Mouse (Mus musculus) liver, adult 2 months (tissue): Measurements from ENCODE around the gene Tbl3. TPM values are rescaled to one million over a fixed set of nuclear protein-coding genes. Genes with fewer than 3 reads are reported as not detected.

ENCODE experiments used
- DNase-seq: peaks from one replicate; pipeline ENCODE4 v3.0.0-alpha.2; 2011; ENCODE audit warnings: low read depth, low spot score; ENCODE audit errors: extremely low read depth
- H3K27ac ChIP-seq: fragments of 200-500 bp; replicated peaks from 2 replicates; pipeline ENCODE4 v1.5.1; 2012; ENCODE audit warnings: low read depth, mild to moderate bottlenecking, control low read depth, inconsistent platforms, low read length; ENCODE audit not compliant: insufficient read depth
- H3K27me3 ChIP-seq: fragments of 200-500 bp; 2 replicates; pipeline ENCODE4 v1.6.1; 2012; ENCODE audit warnings: mild to moderate bottlenecking, moderate library complexity, low read length, inconsistent platforms; ENCODE audit not compliant: control insufficient read depth, insufficient read depth
- H3K36me3 ChIP-seq: fragments of 200-500 bp; 2 replicates; pipeline ENCODE4 v1.6.1; 2012; ENCODE audit warnings: low read length, inconsistent platforms; ENCODE audit not compliant: control insufficient read depth, insufficient read depth
- H3K4me1 ChIP-seq: fragments of 200-500 bp; 2 replicates; pipeline ENCODE4 v1.6.1; 2011; ENCODE audit warnings: low read length; ENCODE audit not compliant: control insufficient read depth, insufficient read depth
- H3K4me3 ChIP-seq: fragments of 200-500 bp; 2 replicates; pipeline ENCODE4 v1.5.1; 2011; ENCODE audit warnings: low read depth, mild to moderate bottlenecking, control low read depth, low read length, moderate library complexity; ENCODE audit not compliant: insufficient read depth
- H3K79me2 ChIP-seq: fragments of 200-500 bp; 2 replicates; pipeline ENCODE4 v1.6.1; 2012; ENCODE audit warnings: inconsistent platforms, mild to moderate bottlenecking, low read length, moderate library complexity; ENCODE audit not compliant: control insufficient read depth, insufficient read depth
- H3K9ac ChIP-seq: fragments of 200-500 bp; 2 replicates; pipeline ENCODE4 v1.6.1; 2012; ENCODE audit warnings: low read depth, mild to moderate bottlenecking, control low read depth, inconsistent platforms, low read length
- CTCF ChIP-seq: fragments of 200-500 bp; IDR thresholded peaks from 2 replicates; pipeline ENCODE4 v1.5.1; 2011; ENCODE audit warnings: low read depth, low read length, control low read depth
- POLR2A ChIP-seq: fragments of 200-500 bp; IDR thresholded peaks from 2 replicates; pipeline ENCODE4 v1.6.1; 2011; ENCODE audit warnings: low read length, control low read depth; ENCODE audit not compliant: insufficient read depth; ENCODE audit errors: extremely low read depth
- WGBS: fragments of 180-500 bp; shearing (Covaris S2); methylation state at CpG from one replicate; pipeline ENCODE4 v1.1.7; 2018; 5-methylcytosine and 5-hydroxymethylcytosine counted together
- polyA plus RNA-seq: library from polyadenylated mRNA; depleted of rRNA; stranded (reverse); fragments of >200 nt; gene quantifications from 2 replicates; pipeline ENCODE4 v1.2.3, GENCODE M21; 2012; rRNA removed
- total RNA-seq: library from RNA; depleted of rRNA; stranded (reverse); fragments of >200 nt; gene quantifications from 2 replicates; pipeline ENCODE4 v1.2.3, GENCODE M21; 2014; rRNA removed

Gene Tbl3
- total RNA-seq, result 14.2 and 17.8 TPM in 2 replicates
- polyA plus RNA-seq, result 29.4 and 37.9 TPM in 2 replicates

- peak within 1 kb of the TSS; percentile 71 for H3K4me3 ChIP-seq
- H3K79me2 ChIP-seq, result no peaks in the 10 kb centered on the region
- peaks cover under 1% of the 10 kb centered on the region; the same call in 1 of the 2 replicates for H3K36me3 ChIP-seq
- H3K27me3 ChIP-seq, result no peaks in the 10 kb centered on the region
- H3K4me1 ChIP-seq, result peaks cover 1% of the 10 kb centered on the region; the same call in 1 of the 2 replicates
- TF ChIP-seq POLR2A (peak; percentile 43; the same call in 1 of the 2 replicates), CTCF (no peak)
- DNase-seq, result peak; percentile 90
- peak within 1 kb of the TSS; percentile 81 for H3K27ac ChIP-seq
- under 1% methylated on average over 32 of the region's 32 CpGs for WGBS
- peak within 1 kb of the TSS; percentile 65 for H3K9ac ChIP-seq
Measured at GRCm38 (mm10) chr17:24706982-24707800, at the start of gene Tbl3. Gene Tbl3, minus strand, starts transcription at chr17:24707660.

GRCm38 (mm10) chr17:24752415-24753394 is 45.2 kb upstream of the Tbl3 start, which contains the start of gene Hs3st6:
Gene Hs3st6, plus strand, starts transcription at chr17:24752988.
- TF ChIP-seq CTCF, result no peak
- 0 out of 2 replicates have a peak, but pooled peaks have one; percentile 27 for TF ChIP-seq POLR2A
- no peak for DNase-seq
- H3K27me3 ChIP-seq, result peaks cover 7% of the 10 kb centered on the region; the same call in 1 of the 2 replicates
- H3K9ac ChIP-seq, result peak within 1 kb of the TSS; percentile 65
- peaks cover 6% of the 10 kb centered on the region; the same call in 1 of the 2 replicates for H3K4me1 ChIP-seq
- WGBS, result under 1% methylated on average over 76 of the region's 82 CpGs
- H3K27ac ChIP-seq, result no peak within 1 kb of the TSS
- no peaks in the 10 kb centered on the region for H3K36me3 ChIP-seq
- no peaks in the 10 kb centered on the region for H3K79me2 ChIP-seq
- peak within 1 kb of the TSS; percentile 55 for H3K4me3 ChIP-seq

- no peaks in the 10 kb centered on the region for H3K36me3 ChIP-seq
- DNase-seq, result no peak
- no peak overlapping the region for H3K27ac ChIP-seq
- WGBS, result 38% methylated on average over 4 of the region's 4 CpGs
- H3K4me3 ChIP-seq, result no peak overlapping the region
- H3K9ac ChIP-seq, result no peak overlapping the region
- peaks cover 6% of the 10 kb centered on the region; the same call in 1 of the 2 replicates for H3K4me1 ChIP-seq
- TF ChIP-seq CTCF (no peak), POLR2A (no peak)
- peaks cover 7% of the 10 kb centered on the region; the same call in 1 of the 2 replicates for H3K27me3 ChIP-seq
- H3K79me2 ChIP-seq, result no peaks in the 10 kb centered on the region
Measured at GRCm38 (mm10) chr17:24751528-24751927, 44.1 kb upstream of the Tbl3 start.

- no peaks in the 10 kb centered on the region for H3K27me3 ChIP-seq
- DNase-seq, result no peak
- no peaks in the 10 kb centered on the region for H3K79me2 ChIP-seq
- H3K4me1 ChIP-seq, result peaks cover 13% of the 10 kb centered on the region
- no peak overlapping the region for H3K4me3 ChIP-seq
- H3K36me3 ChIP-seq, result peaks cover 2% of the 10 kb centered on the region; the same call in 1 of the 2 replicates
- H3K27ac ChIP-seq, result no peak overlapping the region
- WGBS, result 75% methylated on average over 4 of the region's 4 CpGs
- H3K9ac ChIP-seq, result no peak overlapping the region
- no peak for TF ChIP-seq POLR2A
- TF ChIP-seq CTCF, result no peak
Measured at GRCm38 (mm10) chr17:24746986-24747385, 39.5 kb upstream of the Tbl3 start.
